Mouse (Mus musculus) liver, embryonic 16.5 days (tissue): ENCODE measurements around the gene Mrln. TPM values are rescaled to one million over a fixed set of nuclear protein-coding genes. Genes with fewer than 3 reads are reported as not detected.

Experiments used
- ATAC-seq: fragments of 200-750 bp; cut with Nextera tagmentation; 2 replicates; pipeline ENCODE4 v1.8.0; 2017; ENCODE audit warnings: low read depth, mild to moderate bottlenecking, moderate number of reproducible peaks, moderate library complexity
- H3K27ac ChIP-seq: fragments of 300-500 bp; sonication (generic); 2 replicates; pipeline ENCODE4 v1.5.1; 2014; ENCODE audit warnings: mild to moderate bottlenecking, low read length
- H3K27me3 ChIP-seq: fragments of 300-500 bp; sonication (generic); 2 replicates; pipeline ENCODE4 v1.6.1; 2014; ENCODE audit warnings: low read depth, low read length, mixed read lengths; ENCODE audit not compliant: control insufficient read depth, insufficient read depth
- H3K36me3 ChIP-seq: fragments of 300-500 bp; sonication (generic); 2 replicates; pipeline ENCODE4 v1.6.1; 2014; ENCODE audit warnings: mild to moderate bottlenecking; ENCODE audit not compliant: control insufficient read depth, insufficient read depth
- H3K4me1 ChIP-seq: fragments of 300-500 bp; sonication (generic); 2 replicates; pipeline ENCODE4 v1.6.1; 2014; ENCODE audit warnings: low read depth, low read length, mixed read lengths; ENCODE audit not compliant: control insufficient read depth
- H3K4me2 ChIP-seq: fragments of 300-500 bp; sonication (generic); 2 replicates; pipeline ENCODE4 v1.6.1; 2014; ENCODE audit warnings: low read depth, low read length, mixed read lengths
- H3K4me3 ChIP-seq: fragments of 300-500 bp; sonication (generic); 2 replicates; pipeline ENCODE4 v1.5.1; 2014; ENCODE audit warnings: low read depth, mild to moderate bottlenecking, low read length
- H3K9ac ChIP-seq: fragments of 300-500 bp; sonication (generic); 2 replicates; pipeline ENCODE4 v1.6.1; 2014; ENCODE audit warnings: low read depth, low read length
- H3K9me3 ChIP-seq: fragments of 300-500 bp; sonication (generic); replicated peaks from 2 replicates; pipeline ENCODE4 v1.6.1; 2016; ENCODE audit warnings: low read length; ENCODE audit not compliant: control insufficient read depth
- WGBS: fragments of 180-500 bp; shearing (Covaris S2); extraction: QIAGEN DNeasy Blood & Tissue Kit; methylation state at CpG from one replicate; pipeline ENCODE4 v1.1.7; 2014; ENCODE audit not compliant: insufficient replicate concordance; 5-methylcytosine and 5-hydroxymethylcytosine counted together
- polyA plus RNA-seq: library from polyadenylated mRNA; unstranded; fragments of >200 nt; fragmentation: Nextera tagmentation; extraction: Ambion mirVana; gene quantifications from 2 replicates; pipeline ENCODE4 v1.2.1, GENCODE M21; 2015

The Mrln gene
- 0.65 and 1.3 TPM in 2 replicates for polyA plus RNA-seq

DNA sequence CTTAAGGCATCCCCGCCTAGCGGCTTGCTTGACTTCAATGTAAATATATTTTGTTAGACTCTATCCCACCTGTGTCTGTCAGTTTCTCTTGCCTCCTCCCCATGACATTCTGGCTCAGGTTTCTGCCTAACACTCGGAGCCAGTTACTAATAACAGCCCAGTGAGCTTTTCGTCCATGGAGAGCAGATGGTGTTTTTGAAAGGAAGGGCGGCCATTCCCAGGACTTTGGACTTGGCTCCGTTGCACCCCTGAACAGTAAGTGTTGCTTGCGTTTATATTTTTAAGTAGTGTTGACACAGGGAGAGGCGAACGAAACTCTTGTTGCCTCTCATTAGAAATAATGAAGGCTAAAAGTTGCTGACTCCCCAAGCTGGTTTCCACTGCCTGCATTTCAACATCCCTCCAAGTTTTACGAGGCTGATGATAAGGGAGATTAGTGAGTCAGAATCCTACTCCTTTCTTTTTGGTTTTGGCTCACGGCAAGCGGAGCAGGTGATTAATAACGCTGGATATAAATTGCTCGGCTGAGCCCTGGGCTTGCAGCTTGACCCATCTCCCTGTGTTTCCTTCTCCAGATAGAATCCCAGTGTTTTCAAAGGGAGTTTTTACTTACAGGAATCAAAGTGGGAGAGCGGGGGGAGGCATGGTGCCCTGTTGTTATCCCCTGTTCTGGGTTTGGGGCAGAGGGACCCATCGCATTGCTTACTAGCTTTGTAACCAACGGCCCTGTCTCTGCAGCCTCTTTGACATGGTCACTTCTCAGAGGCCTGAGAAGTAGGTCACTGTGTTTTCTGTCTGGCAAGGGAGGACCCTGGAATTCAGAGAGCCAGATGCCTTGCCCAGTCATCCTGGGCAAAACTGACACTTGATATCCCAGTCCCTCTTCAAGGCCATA is at the start of gene Mrln:
Mrln (plus strand) TSS at position 160 of the 895 bp plus-strand sequence.
- H3K4me3 ChIP-seq = no peak within 1 kb of the TSS
- no peaks in the 10 kb centered on the region for H3K9me3 ChIP-seq
- no peak within 1 kb of the TSS for H3K4me2 ChIP-seq
- no peak within 1 kb of the TSS for H3K27ac ChIP-seq
- H3K36me3 ChIP-seq = no peaks in the 10 kb centered on the region
- WGBS = 63% methylated on average over 17 of the region's 17 CpGs
- no peaks in the 10 kb centered on the region for H3K4me1 ChIP-seq
- no peak for ATAC-seq
- H3K27me3 ChIP-seq = no peaks in the 10 kb centered on the region
- H3K9ac ChIP-seq = no peak within 1 kb of the TSS

DNA sequence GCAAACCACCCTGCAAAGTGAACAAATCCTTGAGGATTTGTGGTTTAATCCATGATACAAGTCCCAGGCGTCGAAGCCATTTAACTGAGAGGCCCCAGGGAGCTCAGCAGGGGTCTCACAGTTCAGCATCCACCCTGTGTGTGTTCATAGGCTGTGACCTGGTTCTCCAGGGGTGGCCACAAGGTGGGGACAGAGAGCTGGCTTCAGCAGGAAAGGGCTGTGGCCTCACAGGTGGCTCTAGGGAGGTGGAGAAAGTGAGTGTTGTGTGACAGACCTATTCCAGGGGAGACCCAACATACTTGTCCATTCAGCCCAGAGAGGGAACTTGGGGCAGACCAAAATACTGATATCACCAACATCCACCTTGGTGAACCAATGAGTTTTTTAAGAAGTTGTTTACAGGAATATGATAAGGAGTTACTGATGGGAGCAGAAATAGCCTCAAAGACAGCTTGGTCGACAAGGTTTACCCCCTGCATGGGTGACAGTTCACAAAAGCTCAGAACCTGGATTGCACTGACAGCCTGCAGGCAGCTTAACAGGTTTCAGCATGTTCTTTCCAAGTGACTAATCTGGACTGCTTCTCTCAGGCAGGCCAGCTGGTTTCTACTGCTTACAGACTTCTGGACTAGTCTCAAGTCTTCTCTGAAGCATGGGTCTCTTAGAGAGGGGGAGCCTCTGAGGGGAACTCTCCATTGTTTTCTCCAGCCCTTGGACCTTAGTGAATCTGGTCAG is 47.9 kb upstream of the Mrln start:
- H3K9ac ChIP-seq = no peak overlapping the region
- peaks cover 33% of the 10 kb centered on the region for H3K36me3 ChIP-seq
- no peak overlapping the region for H3K4me2 ChIP-seq
- no peaks in the 10 kb centered on the region for H3K4me1 ChIP-seq
- H3K4me3 ChIP-seq = no peak overlapping the region
- no peak for ATAC-seq
- no peak overlapping the region for H3K27ac ChIP-seq
- H3K9me3 ChIP-seq = peaks cover 3% of the 10 kb centered on the region; the same call in 1 of the 2 replicates
- 73% methylated on average over 3 of the region's 3 CpGs for WGBS
- no peaks in the 10 kb centered on the region for H3K27me3 ChIP-seq

- peaks cover 28% of the 10 kb centered on the region for H3K36me3 ChIP-seq
- no peak overlapping the region for H3K4me3 ChIP-seq
- WGBS = 82% methylated on average over 12 of the region's 12 CpGs
- no peak overlapping the region for H3K4me2 ChIP-seq
- no peak overlapping the region for H3K9ac ChIP-seq
- H3K9me3 ChIP-seq = peaks cover 3% of the 10 kb centered on the region; the same call in 1 of the 2 replicates
- ATAC-seq = no peak
- H3K4me1 ChIP-seq = no peaks in the 10 kb centered on the region
- no peak overlapping the region for H3K27ac ChIP-seq
- H3K27me3 ChIP-seq = no peaks in the 10 kb centered on the region
These were observed 44.7 kb upstream of the Mrln start for GRCm38 (mm10) chr10:70159651-70160320.

- H3K36me3 ChIP-seq = peaks cover 20% of the 10 kb centered on the region
- H3K27me3 ChIP-seq = no peaks in the 10 kb centered on the region
- H3K4me1 ChIP-seq = no peaks in the 10 kb centered on the region
- no peak for ATAC-seq
- no peak overlapping the region for H3K4me3 ChIP-seq
- H3K9me3 ChIP-seq = peaks cover 3% of the 10 kb centered on the region; the same call in 1 of the 2 replicates
- H3K9ac ChIP-seq = no peak overlapping the region
- whole genome bisulfite sequencing = 87% methylated on average over 12 of the region's 12 CpGs
- no peak overlapping the region for H3K4me2 ChIP-seq
- H3K27ac ChIP-seq = no peak overlapping the region
These were observed 43.7 kb upstream of the Mrln start for GRCm38 (mm10) chr10:70160811-70161210.

DNA sequence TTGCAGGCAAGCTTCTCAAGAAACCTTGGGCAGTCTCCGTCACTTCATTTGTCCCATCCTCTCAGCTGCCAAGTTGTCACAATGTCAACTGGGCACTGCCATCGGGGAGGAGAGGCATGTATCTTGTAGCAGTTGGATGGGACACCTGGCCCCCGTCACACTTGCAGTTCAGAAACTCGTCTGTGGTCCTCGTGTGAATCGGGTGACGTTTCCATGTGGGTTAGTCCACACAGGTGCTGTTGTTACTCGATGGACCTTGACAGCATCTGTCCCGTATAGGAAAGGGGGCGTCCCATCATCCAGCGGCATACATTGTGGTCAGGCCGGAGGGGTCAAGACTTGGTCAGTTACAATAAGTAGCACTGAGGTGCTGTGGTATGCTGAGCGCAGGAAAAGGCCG is 43.0 kb upstream of the Mrln start:
- Histone ChIP-seq H3K4me1 (no peaks in the 10 kb centered on the region), H3K9me3 (peaks cover 3% of the 10 kb centered on the region; the same call in 1 of the 2 replicates), H3K9ac (no peak overlapping the region), H3K4me3 (no peak overlapping the region), H3K27ac (no peak overlapping the region), H3K36me3 (peaks cover 14% of the 10 kb centered on the region), H3K27me3 (no peaks in the 10 kb centered on the region), H3K4me2 (no peak overlapping the region)
- WGBS = 84% methylated on average over 14 of the region's 14 CpGs
- ATAC-seq = no peak

DNA sequence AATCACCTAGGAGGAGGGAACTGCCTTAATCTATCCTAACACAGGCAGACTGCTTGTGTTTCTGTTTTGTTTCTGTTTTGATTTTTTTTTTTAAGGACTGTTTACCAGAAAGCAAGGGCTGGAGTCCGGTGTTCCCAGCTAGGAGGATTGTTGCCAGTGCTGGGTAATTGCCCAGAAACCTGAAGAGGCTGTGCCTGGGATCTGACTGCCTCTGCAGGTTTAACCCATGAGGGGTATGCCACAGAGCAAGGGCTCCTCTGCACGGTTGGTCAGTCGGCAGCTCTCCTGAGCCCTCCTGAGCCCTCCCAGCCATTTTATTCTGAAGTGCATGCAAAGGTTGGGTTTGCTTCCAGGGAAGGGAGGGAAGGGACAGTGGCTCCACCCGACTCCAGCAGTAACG is 40.8 kb upstream of the Mrln start:
- ATAC-seq = no peak
- 67% methylated on average over 5 of the region's 5 CpGs for WGBS

GRCm38 (mm10) chr10:70165877-70166276 is 38.6 kb upstream of the Mrln start:
- ATAC-seq = no peak
- H3K4me2 ChIP-seq = no peak overlapping the region
- peaks cover 8% of the 10 kb centered on the region for H3K36me3 ChIP-seq
- no peak overlapping the region for H3K4me3 ChIP-seq
- no peaks in the 10 kb centered on the region for H3K9me3 ChIP-seq
- no peak overlapping the region for H3K9ac ChIP-seq
- H3K27ac ChIP-seq = no peak overlapping the region
- no peaks in the 10 kb centered on the region for H3K4me1 ChIP-seq
- WGBS = 81% methylated on average over 6 of the region's 6 CpGs
- no peaks in the 10 kb centered on the region for H3K27me3 ChIP-seq

More for the DNA sequence above, 40.8 kb upstream of the Mrln start:
- Histone ChIP-seq H3K4me2 (no peak overlapping the region), H3K9me3 (no peaks in the 10 kb centered on the region), H3K27me3 (no peaks in the 10 kb centered on the region), H3K4me1 (no peaks in the 10 kb centered on the region), H3K9ac (no peak overlapping the region), H3K4me3 (no peak overlapping the region), H3K27ac (no peak overlapping the region), H3K36me3 (peaks cover 5% of the 10 kb centered on the region)

DNA sequence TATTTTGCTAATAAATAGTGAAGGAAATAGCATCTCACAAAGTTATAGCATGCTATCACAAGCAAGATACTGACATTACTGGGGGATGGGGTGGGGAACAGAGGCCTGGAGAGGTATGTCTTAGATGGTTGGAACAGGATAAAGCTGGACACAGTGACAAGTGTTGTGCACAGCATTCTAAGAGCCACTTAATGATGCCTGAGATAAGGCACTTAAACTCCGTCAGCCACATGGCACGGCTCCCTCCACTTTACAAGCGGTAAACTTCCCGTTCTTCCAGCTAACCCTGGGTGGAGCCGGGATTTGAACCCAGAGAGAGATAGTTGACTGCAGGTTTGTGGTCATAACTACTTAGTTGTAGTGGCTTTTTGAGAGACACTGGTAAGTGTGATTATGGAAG is 38.0 kb upstream of the Mrln start:
- 87% methylated on average over 5 of the region's 5 CpGs for WGBS
- Histone ChIP-seq H3K27ac (no peak overlapping the region), H3K9ac (no peak overlapping the region), H3K4me2 (no peak overlapping the region), H3K4me3 (no peak overlapping the region), H3K36me3 (peaks cover 8% of the 10 kb centered on the region), H3K9me3 (no peaks in the 10 kb centered on the region), H3K27me3 (no peaks in the 10 kb centered on the region), H3K4me1 (no peaks in the 10 kb centered on the region)
- ATAC-seq = no peak
